Mouse (Mus musculus) c-Kit-positive CD71-positive TER-119-negative erythroid progenitor cells, embryonic 14.5 days (primary cell): ENCODE results near the gene Klra9.
"Not testable (repeated sequence)": the region's sequence is repeated elsewhere in the genome, so short reads cannot be mapped to it uniquely, and the experiment has no call there.

Source experiments
- DNase-seq: peaks from one replicate; pipeline ENCODE4 v3.0.0-alpha.2; 2013; ENCODE audit warnings: low read depth

Klra9 gene

DNA sequence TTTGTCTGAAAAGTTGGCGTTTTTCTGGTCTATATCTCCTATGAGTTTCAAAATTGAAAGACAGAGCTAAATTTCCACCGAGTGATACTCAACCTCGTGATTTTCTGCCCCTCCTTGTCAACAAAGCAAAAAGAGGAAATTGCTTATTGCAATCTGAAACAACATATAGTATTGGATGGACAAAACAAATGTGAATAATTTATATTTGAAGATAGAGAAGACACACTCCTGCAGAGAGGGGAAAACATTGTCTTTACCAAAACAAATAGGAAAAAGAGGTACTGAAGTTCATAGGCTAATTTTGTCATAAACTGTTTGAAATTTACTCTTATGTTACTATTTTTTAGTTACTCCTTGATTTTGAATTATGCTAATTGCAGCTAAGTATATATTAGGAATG lies at the start of gene Klra9:
Gene Klra9, minus strand, starts transcription at position 101 of the 400 bp plus-strand sequence.
- DNase-seq: not testable (repeated sequence)

DNA sequence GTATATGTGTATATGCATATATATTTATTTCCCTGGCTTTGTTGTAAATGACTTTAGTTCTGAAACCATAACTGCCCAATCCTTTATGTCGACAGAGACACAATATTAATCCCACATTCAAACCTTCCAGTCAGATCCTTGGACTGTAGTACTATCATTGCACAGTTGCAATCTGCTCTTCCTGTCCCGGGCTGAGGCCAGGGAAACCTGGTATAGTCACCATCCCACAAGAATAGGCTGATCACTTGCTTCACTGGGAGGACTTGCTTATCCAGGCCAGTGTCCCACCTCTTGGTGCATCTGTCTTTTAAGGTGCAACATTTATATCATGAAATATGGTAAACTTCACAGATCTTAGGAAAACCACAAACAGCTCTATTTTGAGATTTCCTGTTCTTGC lies 44.6 kb upstream of the Klra9 start:
- no peak for DNase-seq

DNA sequence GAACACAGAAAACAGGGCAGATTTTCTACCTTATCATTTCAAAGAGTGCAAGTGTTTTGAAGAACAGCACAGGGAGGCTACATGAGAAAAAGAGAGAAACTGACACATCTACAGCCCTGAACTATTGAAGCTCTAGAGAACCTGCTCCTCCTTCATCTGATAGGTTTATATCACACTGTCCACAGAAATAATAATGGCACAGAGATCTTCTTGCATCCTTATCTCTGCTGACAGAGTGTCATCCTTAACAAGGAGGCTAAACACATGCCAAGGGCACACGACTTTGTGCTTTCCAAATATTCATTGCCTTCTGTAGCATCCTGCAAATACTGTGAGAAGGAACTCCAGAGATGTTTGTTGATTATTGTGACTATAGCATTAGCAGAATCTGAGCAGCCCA lies 43.7 kb upstream of the Klra9 start:
- no peak for DNase-seq

DNA sequence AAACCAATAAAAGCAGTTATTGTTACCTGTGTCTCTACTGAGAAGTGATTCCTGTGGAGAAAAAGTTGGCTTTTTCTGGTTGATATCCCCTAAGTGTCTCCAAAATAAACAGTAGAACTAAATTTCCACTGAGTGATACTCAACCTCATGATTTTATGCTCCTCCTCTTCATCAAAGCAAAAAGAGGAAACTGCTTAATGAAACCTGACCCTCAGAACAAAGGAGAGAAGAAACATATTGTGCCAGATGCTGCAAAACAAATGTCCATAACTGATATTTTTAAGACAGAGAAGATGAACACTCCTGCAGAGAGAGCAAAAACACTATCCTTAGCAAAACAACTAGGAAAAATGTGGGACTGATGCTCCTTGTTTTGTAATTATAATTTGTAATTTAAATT lies 40.3 kb upstream of the Klra9 start, which contains the start of gene Klra7:
Gene Klra7, minus strand, starts transcription at position 101 of the 400 bp plus-strand sequence.
- DNase-seq: no peak

DNA sequence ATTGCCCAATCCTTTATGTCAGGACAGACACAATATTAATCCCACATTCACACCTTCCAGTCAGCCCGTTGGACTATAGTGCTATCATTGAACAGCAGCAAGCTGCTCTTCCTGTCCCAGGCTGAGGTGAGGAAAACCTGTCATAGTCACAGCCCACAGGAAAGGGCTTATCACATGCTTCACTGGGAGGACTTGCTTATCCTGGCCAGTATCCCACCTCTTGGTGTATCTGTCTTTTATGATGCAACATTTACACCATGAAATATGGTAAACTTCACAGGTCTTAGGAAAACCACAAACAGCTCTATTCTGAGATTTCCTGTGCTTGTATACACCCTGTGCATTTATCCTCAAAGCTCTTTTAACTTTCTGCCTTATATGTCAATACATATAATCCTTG lies 4.5 kb upstream of the Klra9 start:
- not testable (repeated sequence) for DNase-seq

DNA sequence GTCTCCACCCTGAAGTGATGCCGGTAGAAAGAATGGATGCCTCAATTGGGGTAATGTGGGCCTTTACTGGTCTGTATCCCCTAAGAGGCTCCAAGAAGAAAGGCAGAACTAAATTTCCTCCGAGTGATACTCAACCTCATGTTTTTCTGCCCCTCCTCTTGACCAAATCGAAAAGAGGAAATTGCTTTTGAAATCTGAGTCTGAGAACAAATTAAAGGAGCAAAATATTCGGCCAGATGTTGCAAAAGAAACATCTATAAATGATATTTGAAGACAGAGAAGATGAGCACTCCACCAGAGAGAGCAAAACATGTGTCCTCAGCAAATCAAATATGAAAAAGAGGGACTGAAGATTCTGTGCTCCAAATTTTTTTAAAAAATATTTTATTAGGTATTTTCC lies 63.1 kb downstream of the Klra9 start, which contains the start of gene Klra8:
Gene Klra8, minus strand, starts transcription at position 101 of the 400 bp plus-strand sequence.
- DNase-seq: not testable (repeated sequence)
